Mouse (Mus musculus): ENCODE data around the gene Qrich1.
A peak's percentile ranks its signal among the peaks of the same experiment; 100 is the strongest.
"Not testable (repeated sequence)": the region's sequence is repeated elsewhere in the genome, so short reads cannot be mapped to it uniquely, and the experiment has no call there.

Qrich1 gene

GRCm38 (mm10) chr9:108591462-108591861, 74.9 kb downstream of the Qrich1 start:
- no peak for DNase-seq

- no peak for DNase-seq
Observed at GRCm38 (mm10) chr9:108594354-108594753, 77.7 kb downstream of the Qrich1 start.

- DNase-seq = peak; percentile 79
Observed at GRCm38 (mm10) chr9:108596998-108597764, 80.6 kb downstream of the Qrich1 start, which contains the start of gene P4htm. P4htm (minus strand) TSS chr9:108597667.

GRCm38 (mm10) chr9:108599021-108599566, 82.5 kb downstream of the Qrich1 start:
- DNase-seq = no peak

- DNase-seq = peak; percentile 20
Observed at GRCm38 (mm10) chr9:108600011-108600410, 83.4 kb downstream of the Qrich1 start.

- no peak for DNase-seq
Observed at GRCm38 (mm10) chr9:108601986-108602385, 85.4 kb downstream of the Qrich1 start.

- DNase-seq = not testable (repeated sequence)
Observed at GRCm38 (mm10) chr9:108607929-108608328, 91.3 kb downstream of the Qrich1 start.

- no peak for DNase-seq
Observed at GRCm38 (mm10) chr9:108608889-108609288, 92.3 kb downstream of the Qrich1 start.

All from lung, postnatal 10 days (tissue).